Mouse (Mus musculus) liver, adult 2 months (tissue): ENCODE results near the gene Actr2.

Experiments used
- CTCF ChIP-seq: fragments of 200-500 bp; IDR thresholded peaks from 2 replicates; pipeline ENCODE4 v1.5.1; 2011; ENCODE audit warnings: low read depth, low read length, control low read depth
- POLR2A ChIP-seq: fragments of 200-500 bp; IDR thresholded peaks from 2 replicates; pipeline ENCODE4 v1.6.1; 2011; ENCODE audit warnings: low read length, control low read depth; ENCODE audit not compliant: insufficient read depth; ENCODE audit errors: extremely low read depth

GRCm38 (mm10) chr11:20085635-20086034, 27.1 kb downstream of the Actr2 start:
- TF ChIP-seq POLR2A (no peak), CTCF (no peak)
